Mouse (Mus musculus) c-Kit-negative CD71-positive TER-119-positive erythroid progenitor cells, embryonic 14.5 days (primary cell): Measurements from ENCODE around the gene Vsx2.

Source experiments
- DNase-seq: peaks from one replicate; pipeline ENCODE4 v3.0.0-alpha.2; 2013; ENCODE audit warnings: low read depth, low spot score

Vsx2 gene

GRCm38 (mm10) chr12:84572341-84572720, 2.8 kb downstream of the Vsx2 start:
- DNase-seq = no peak

- no peak for DNase-seq
These were observed 3.5 kb downstream of the Vsx2 start for GRCm38 (mm10) chr12:84573094-84573493.

GRCm38 (mm10) chr12:84577768-84578439, 8.3 kb downstream of the Vsx2 start:
- DNase-seq = no peak

DNA sequence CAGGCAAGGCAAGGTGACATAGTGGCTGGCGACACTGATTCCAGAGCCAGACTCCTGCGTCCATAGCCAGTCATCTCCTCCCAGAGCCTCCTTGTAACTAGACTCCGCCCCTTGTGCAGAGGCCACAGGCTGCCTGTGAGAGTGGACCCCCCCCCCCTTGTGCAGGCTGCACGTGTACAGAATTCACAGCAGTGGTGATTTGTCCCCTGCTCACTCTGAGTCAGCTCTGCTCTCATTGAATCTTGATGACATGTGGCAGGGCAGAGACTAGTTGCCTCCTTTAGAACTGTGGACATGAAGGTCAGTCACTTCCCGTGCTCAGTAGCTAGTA, 8.8 kb downstream of the Vsx2 start:
- DNase-seq = no peak

DNA sequence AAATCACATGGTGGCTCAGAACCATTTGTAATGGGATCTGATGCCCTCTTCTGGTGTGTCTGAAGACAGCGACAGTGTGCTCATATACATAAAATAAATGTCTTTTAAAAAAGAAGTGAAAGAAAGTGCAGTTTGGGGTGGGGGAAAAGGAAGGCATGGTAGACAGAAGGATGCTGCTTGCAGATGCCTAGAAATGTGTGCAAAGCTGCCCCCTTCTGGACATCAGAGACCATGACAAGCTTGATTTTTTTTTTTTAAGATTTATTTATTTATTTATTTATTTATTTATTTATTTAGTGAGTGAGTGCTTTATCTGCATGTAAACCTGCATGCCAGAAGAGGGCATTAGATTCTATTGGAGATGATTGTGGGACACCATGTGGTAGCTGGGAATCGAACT, 11.7 kb downstream of the Vsx2 start:
- DNase-seq = no peak

- DNase-seq = peak; percentile 73
These were observed 20.5 kb downstream of the Vsx2 start for GRCm38 (mm10) chr12:84589825-84590761.

- no peak for DNase-seq
These were observed 28.8 kb downstream of the Vsx2 start for GRCm38 (mm10) chr12:84598324-84598723.

DNA sequence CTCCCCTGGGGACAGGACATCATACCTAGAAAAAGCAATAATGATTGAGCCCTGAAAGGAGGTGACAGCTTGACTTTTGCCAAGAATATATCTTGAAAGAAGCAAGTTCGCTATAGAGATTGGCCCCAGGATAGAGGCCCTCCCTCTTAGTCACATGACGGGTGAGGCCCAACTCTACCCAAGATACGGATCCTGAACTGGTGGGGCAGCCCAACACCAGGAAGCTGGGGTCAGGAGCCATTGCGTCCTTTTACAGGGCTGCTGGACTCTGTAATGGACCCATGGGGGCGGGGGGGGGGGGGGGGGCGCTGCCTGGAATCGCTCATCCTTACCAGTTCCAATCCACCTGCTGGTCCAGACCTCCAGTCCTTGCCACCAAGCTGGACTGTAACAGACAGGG, 34.4 kb downstream of the Vsx2 start:
- no peak for DNase-seq

DNA sequence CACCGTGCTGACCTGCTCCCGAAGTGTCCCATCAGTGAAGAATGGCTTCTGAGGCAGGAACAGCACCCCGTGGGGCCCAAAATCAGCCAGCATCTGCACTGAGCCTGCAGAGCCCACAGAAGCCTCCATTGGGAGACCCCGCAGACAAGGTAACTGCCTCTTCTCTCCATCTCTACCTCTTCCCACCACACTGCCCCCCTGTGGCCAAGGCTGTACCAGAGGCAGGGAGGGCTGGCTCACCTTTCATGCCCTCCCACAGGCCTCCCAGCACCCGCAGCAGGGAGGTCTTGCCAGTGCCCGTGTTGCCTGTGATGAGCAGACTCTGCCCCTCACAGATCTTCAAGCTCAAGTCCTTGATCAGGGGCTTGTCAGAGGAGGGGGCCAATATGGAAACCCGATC, 36.3 kb downstream of the Vsx2 start:
- DNase-seq = no peak

- no peak for DNase-seq
These were observed 42.2 kb downstream of the Vsx2 start for GRCm38 (mm10) chr12:84611718-84612117.

DNA sequence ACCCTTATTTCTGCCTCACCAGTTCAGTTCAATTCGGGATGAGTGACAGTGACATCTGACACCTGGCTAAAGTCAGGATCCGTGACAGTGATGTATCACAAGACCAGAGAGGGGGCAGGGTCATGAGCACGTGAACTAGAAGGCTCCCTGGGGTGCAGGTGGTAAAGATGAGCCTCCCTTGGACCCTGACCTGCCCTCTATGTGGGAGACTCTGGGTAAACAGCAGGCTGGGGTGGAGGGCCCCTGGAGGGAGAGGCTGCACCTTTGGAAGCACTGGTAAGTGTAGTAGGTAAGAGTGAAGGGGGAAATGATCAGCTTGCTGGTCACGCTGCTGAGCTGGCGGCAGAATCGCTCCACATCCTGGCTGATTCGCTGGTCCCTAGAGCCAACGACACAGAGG, 43.0 kb downstream of the Vsx2 start:
- DNase-seq = no peak

- no peak for DNase-seq
These were observed 44.4 kb downstream of the Vsx2 start for GRCm38 (mm10) chr12:84614001-84614400.

GRCm38 (mm10) chr12:84614524-84614923, 45.0 kb downstream of the Vsx2 start:
- no peak for DNase-seq

GRCm38 (mm10) chr12:84616977-84617630, 47.5 kb downstream of the Vsx2 start, which contains the start of gene Abcd4:
TSS of gene Abcd4 (minus strand) at chr12:84617413.
- peak; percentile 84 for DNase-seq

GRCm38 (mm10) chr12:84617663-84618062, 48.1 kb downstream of the Vsx2 start:
- DNase-seq = peak; percentile 5

GRCm38 (mm10) chr12:84620975-84621374, 51.4 kb downstream of the Vsx2 start:
- no peak for DNase-seq

DNA sequence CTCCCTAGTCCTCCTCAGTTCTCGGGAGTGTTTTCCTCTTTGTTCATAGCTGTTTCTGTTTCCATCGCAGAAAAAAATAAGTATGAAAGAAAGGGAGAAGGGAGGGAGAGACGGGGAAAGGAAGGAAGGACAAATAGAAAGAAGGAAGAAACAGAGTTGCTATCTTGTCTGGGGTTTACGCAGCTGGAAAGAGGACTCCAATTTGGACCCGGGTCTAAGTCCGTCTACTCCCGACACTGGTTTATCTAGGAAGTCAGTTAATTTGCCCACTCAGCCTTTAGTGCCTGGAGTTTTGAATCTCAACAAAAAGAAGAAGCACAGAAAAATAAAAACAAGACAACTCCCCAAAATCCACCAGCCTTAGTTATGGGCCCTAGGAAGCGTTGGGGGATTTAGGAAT, 55.0 kb downstream of the Vsx2 start:
- no peak for DNase-seq

- no peak for DNase-seq
These were observed 55.6 kb downstream of the Vsx2 start for GRCm38 (mm10) chr12:84625116-84625515.

- DNase-seq = no peak
These were observed 62.3 kb downstream of the Vsx2 start for GRCm38 (mm10) chr12:84631867-84632266.

DNA sequence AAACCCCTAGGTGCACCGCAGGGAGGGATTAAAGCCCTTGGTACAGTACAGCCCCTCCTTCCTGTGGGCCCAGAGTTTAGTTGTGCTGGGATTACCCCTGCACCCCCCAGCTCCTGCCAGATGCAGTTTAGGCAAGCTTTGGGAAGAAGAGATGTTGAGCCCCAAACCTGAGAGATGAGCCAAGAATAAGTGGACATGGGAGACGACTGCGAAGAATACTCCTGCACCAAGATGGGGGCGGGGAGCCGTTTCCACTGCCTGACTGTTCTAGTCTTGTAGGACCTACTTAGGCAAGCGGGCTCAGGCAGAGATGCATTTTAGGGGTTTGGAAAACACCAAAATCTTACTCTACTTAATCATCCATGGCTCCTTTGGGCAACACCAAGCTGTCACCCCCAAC, 70.7 kb downstream of the Vsx2 start:
- no peak for DNase-seq

GRCm38 (mm10) chr12:84640654-84641053, 71.1 kb downstream of the Vsx2 start, which contains the start of gene Vrtn:
TSS of gene Vrtn (plus strand) at chr12:84641019.
- no peak for DNase-seq
